Mouse (Mus musculus): Measurements from ENCODE around the gene Pxylp1.

Gene Pxylp1

GRCm38 (mm10) chr9:96795399-96795928, 97.0 kb downstream of the Pxylp1 start:
- DNase-seq (ENCODE audit: low read depth, low spot score), result peak; percentile 53

GRCm38 (mm10) chr9:96794601-96795000, 97.9 kb downstream of the Pxylp1 start:
- H3K27me3 ChIP-seq (ENCODE audit: control insufficient read depth, insufficient read depth, low read length, poor library complexity, severe bottlenecking), result no peaks in the 10 kb centered on the region
- H3K36me3 ChIP-seq (ENCODE audit: control insufficient read depth, insufficient read depth, low read length, poor library complexity, severe bottlenecking), result no peaks in the 10 kb centered on the region
- DNase-seq (ENCODE audit: low read depth, low spot score), result no peak

More at GRCm38 (mm10) chr9:96795399-96795928, 97.0 kb downstream of the Pxylp1 start:
- no peaks in the 10 kb centered on the region for H3K27me3 ChIP-seq (ENCODE audit: control insufficient read depth, insufficient read depth, low read length, poor library complexity, severe bottlenecking)
- H3K36me3 ChIP-seq (ENCODE audit: control insufficient read depth, insufficient read depth, low read length, poor library complexity, severe bottlenecking), result no peaks in the 10 kb centered on the region

DNA sequence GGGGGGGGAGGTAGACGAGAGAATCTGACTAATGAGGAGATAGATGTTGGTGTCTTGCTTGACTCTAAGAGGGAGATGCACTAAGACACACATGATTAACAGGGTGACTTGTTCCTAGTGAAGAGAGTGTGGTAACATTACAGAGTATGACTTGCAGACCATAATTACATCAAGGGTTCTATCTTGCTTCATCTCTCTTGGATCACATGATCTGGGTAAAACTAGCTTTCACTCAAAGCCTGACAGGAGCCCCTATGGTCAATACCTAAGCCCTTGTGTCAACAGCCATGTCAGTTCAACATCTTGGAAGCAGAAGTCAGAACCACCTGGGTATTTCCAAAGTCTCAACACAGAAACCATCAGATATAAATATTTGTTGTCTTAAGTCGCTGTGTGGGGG, 99.9 kb downstream of the Pxylp1 start:
- DNase-seq (ENCODE audit: low read depth, low spot score), result no peak
- no peaks in the 10 kb centered on the region for H3K36me3 ChIP-seq (ENCODE audit: control insufficient read depth, insufficient read depth, low read length, poor library complexity, severe bottlenecking)
- no peaks in the 10 kb centered on the region for H3K27me3 ChIP-seq (ENCODE audit: control insufficient read depth, insufficient read depth, low read length, poor library complexity, severe bottlenecking)

DNA sequence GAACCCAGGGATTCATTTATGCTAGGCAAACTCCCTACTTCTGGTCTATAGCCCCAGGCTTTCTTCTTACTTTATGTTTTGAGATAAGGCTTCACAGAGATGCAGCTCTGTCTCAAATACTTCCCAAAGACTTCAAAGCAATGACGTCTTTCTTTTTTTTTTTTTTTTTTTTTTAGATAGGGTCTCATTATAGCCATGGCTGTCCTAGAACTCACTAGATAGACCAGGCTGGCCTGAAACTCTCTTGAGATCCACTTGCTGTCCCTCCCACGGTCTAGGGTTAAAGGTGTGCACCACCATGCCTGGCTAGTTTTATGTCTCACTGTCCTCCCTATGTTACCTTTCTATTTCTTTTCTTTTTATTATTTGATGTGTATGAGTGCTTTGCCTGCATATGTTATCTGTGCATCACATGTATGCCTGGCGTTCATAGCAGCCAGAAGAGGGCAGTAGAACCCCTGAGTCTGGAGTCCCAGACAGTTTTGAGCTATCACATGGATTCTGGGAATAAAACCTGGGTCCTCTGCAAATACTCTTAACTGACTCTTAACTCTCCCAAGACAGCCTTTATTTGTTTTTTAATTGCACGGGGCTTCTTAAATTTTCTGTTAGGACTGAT, 102.0 kb downstream of the Pxylp1 start:
- no peaks in the 10 kb centered on the region for H3K27me3 ChIP-seq (ENCODE audit: control insufficient read depth, insufficient read depth, low read length, poor library complexity, severe bottlenecking)
- no peaks in the 10 kb centered on the region for H3K36me3 ChIP-seq (ENCODE audit: control insufficient read depth, insufficient read depth, low read length, poor library complexity, severe bottlenecking)
- peak; percentile 28 for DNase-seq (ENCODE audit: low read depth, low spot score)

DNA sequence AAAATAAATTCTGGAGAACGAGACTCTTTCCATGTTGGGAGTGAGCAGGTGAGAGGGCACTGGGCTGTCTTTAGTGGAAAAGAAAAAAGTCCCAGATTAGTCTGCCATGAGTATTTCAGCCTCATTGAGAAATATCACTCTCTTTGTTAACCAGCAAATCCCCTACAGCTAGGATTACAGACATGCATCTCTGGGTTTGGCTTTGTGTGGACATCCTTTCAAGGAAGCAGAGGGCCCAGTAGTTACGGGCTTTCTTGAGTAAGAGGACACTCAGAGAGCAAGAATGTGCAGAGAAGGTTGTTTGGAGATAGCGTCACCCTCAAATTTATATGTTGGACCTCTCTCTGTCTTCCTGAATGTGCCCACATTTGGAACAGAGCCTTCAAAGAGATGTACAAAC, 102.6 kb downstream of the Pxylp1 start:
- DNase-seq (ENCODE audit: low read depth, low spot score), result no peak
- H3K27me3 ChIP-seq (ENCODE audit: control insufficient read depth, insufficient read depth, low read length, poor library complexity, severe bottlenecking), result no peaks in the 10 kb centered on the region
- no peaks in the 10 kb centered on the region for H3K36me3 ChIP-seq (ENCODE audit: control insufficient read depth, insufficient read depth, low read length, poor library complexity, severe bottlenecking)

- no peaks in the 10 kb centered on the region for H3K36me3 ChIP-seq (ENCODE audit: control insufficient read depth, insufficient read depth, low read length, poor library complexity, severe bottlenecking)
- H3K27me3 ChIP-seq (ENCODE audit: control insufficient read depth, insufficient read depth, low read length, poor library complexity, severe bottlenecking), result no peaks in the 10 kb centered on the region
- DNase-seq (ENCODE audit: low read depth, low spot score), result no peak
Measured at GRCm38 (mm10) chr9:96787797-96788196, 104.7 kb downstream of the Pxylp1 start.

DNA sequence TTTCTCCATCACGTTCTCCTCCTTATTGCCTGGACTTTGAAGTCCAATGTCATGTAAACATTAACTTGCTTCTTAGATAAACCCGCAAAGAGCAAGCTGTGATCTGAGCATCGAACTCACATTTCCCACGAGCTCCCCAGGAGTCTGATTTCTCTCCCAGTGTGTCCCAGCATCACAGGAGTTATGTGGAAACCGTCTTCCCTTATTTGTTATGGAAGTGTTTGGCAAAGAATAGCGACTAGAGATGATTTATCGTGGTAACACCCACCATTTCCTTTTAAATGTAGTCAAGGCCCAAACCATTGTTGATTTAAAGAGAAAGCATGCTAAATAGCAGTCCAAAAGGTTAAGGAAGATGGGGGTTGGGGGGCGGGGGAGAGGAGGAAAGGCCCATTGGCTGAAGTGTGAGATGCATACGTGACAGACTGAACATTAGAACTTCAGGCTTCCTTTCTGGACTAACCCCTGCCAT, 106.6 kb downstream of the Pxylp1 start:
- Histone ChIP-seq H3K36me3 (ENCODE audit: control insufficient read depth, insufficient read depth, low read length, poor library complexity, severe bottlenecking) (no peaks in the 10 kb centered on the region), H3K27me3 (ENCODE audit: control insufficient read depth, insufficient read depth, low read length, poor library complexity, severe bottlenecking) (no peaks in the 10 kb centered on the region)
- peak; percentile 7 for DNase-seq (ENCODE audit: low read depth, low spot score)

DNA sequence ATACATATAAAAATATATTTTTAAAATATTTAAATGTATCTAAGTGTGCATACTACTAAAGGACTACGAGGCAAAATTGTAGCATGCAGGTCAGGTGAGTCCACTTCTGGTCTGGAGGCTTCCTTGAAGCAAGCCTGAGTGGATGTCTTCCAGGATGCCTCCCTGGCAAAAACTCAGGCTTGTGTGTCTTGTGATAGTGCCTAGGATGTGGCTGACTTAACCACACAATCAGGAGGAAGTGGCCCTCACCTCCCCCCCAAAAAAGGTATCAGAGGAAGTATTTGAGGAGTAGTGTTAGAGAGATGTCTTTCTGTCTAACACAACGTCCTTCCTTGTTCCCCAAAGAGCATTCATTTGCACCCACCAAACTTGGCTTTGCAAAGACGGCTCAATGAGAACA, 107.3 kb downstream of the Pxylp1 start:
- Histone ChIP-seq H3K36me3 (ENCODE audit: control insufficient read depth, insufficient read depth, low read length, poor library complexity, severe bottlenecking) (no peaks in the 10 kb centered on the region), H3K27me3 (ENCODE audit: control insufficient read depth, insufficient read depth, low read length, poor library complexity, severe bottlenecking) (no peaks in the 10 kb centered on the region)
- DNase-seq (ENCODE audit: low read depth, low spot score), result peak; percentile 35

DNA sequence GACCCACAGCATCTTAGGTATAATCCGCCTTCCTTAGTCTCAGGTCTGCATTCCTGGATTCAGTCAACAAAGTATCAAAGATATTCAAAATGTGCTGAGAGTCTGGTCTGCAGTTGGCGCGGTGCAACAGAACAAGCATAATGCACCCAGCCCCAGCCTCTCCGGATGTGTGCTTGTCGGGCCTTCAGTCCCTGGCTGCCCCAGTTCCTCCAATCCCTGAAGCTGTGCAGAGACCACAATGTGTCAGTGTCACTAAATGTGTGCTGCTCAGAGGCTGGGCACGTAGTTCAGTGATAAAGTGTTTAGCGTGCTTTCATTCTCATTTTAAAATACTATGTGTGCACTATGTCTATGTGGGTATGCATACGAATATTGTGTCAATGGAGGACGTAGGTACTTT, 108.8 kb downstream of the Pxylp1 start:
- no peak for DNase-seq (ENCODE audit: low read depth, low spot score)
- no peaks in the 10 kb centered on the region for H3K36me3 ChIP-seq (ENCODE audit: control insufficient read depth, insufficient read depth, low read length, poor library complexity, severe bottlenecking)
- no peaks in the 10 kb centered on the region for H3K27me3 ChIP-seq (ENCODE audit: control insufficient read depth, insufficient read depth, low read length, poor library complexity, severe bottlenecking)

DNA sequence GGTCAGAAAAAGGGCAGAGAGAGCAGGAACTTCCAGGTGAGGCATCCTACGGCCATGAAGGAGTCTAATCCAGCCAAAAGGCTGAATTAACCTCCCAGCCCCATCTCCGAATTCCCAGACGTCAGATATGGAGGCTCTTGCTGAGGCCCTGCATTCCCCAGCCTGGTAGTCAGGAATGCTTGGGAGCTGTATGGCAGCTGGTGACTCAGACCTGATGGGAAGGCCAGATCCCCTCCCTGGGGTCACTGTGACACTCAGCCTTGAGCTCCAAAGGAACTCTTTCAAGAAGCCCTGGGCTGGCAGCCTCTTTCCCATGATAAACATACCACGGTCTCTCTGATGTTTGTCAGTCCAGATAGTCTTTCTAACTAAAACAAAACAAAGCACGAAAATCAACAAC, 109.2 kb downstream of the Pxylp1 start:
- no peaks in the 10 kb centered on the region for H3K27me3 ChIP-seq (ENCODE audit: control insufficient read depth, insufficient read depth, low read length, poor library complexity, severe bottlenecking)
- no peaks in the 10 kb centered on the region for H3K36me3 ChIP-seq (ENCODE audit: control insufficient read depth, insufficient read depth, low read length, poor library complexity, severe bottlenecking)
- no peak for DNase-seq (ENCODE audit: low read depth, low spot score)

- no peaks in the 10 kb centered on the region for H3K36me3 ChIP-seq (ENCODE audit: control insufficient read depth, insufficient read depth, low read length, poor library complexity, severe bottlenecking)
- DNase-seq (ENCODE audit: low read depth, low spot score), result no peak
- no peaks in the 10 kb centered on the region for H3K27me3 ChIP-seq (ENCODE audit: control insufficient read depth, insufficient read depth, low read length, poor library complexity, severe bottlenecking)
Measured at GRCm38 (mm10) chr9:96782062-96782461, 110.4 kb downstream of the Pxylp1 start.
